Mouse (Mus musculus) MEL-GATA-1-ER (cell line): Measurements from ENCODE around the gene Cys1.

ENCODE experiments used
- DNase-seq: peaks from one replicate; pipeline ENCODE4 v3.0.0-alpha.2; 2012; ENCODE audit warnings: low read depth; ENCODE audit errors: extremely low read depth

The Cys1 gene

GRCm38 (mm10) chr12:24698514-24698913 lies 16.9 kb upstream of the Cys1 start:
- no peak for DNase-seq

GRCm38 (mm10) chr12:24697484-24698204 lies 16.0 kb upstream of the Cys1 start:
- peak; percentile 75 for DNase-seq

- peak; percentile 64 for DNase-seq
Measured at GRCm38 (mm10) chr12:24696500-24697483, 15.2 kb upstream of the Cys1 start.

GRCm38 (mm10) chr12:24690351-24690750 lies 8.7 kb upstream of the Cys1 start:
- DNase-seq = no peak

- no peak for DNase-seq
Measured at GRCm38 (mm10) chr12:24686696-24687346, 5.2 kb upstream of the Cys1 start.

GRCm38 (mm10) chr12:24686038-24686695 lies 4.6 kb upstream of the Cys1 start:
- no peak for DNase-seq

GRCm38 (mm10) chr12:24683461-24683860 lies 1.8 kb upstream of the Cys1 start:
- no peak for DNase-seq

GRCm38 (mm10) chr12:24682563-24682962 lies 950 bp upstream of the Cys1 start:
- no peak for DNase-seq

- no peak for DNase-seq
Measured at GRCm38 (mm10) chr12:24680492-24681285, 924 bp downstream of the Cys1 start.

GRCm38 (mm10) chr12:24680096-24680491 lies 1.5 kb downstream of the Cys1 start:
- DNase-seq = no peak

- DNase-seq = no peak
Measured at GRCm38 (mm10) chr12:24662131-24662530, 19.5 kb downstream of the Cys1 start.

GRCm38 (mm10) chr12:24661100-24661499 lies 20.5 kb downstream of the Cys1 start:
- no peak for DNase-seq

GRCm38 (mm10) chr12:24659923-24660322 lies 21.7 kb downstream of the Cys1 start:
- DNase-seq = no peak

GRCm38 (mm10) chr12:24658998-24659397 lies 22.6 kb downstream of the Cys1 start:
- no peak for DNase-seq

- DNase-seq = no peak
Measured at GRCm38 (mm10) chr12:24656436-24656835, 25.2 kb downstream of the Cys1 start.

GRCm38 (mm10) chr12:24654065-24654862 lies 27.3 kb downstream of the Cys1 start:
- DNase-seq = no peak

GRCm38 (mm10) chr12:24651642-24652342 lies 29.8 kb downstream of the Cys1 start:
- DNase-seq = peak; percentile 87

- peak; percentile 69 for DNase-seq
Measured at GRCm38 (mm10) chr12:24651063-24651557, 30.5 kb downstream of the Cys1 start, which contains the start of gene Klf11. Gene Klf11 (plus strand): TSS chr12:24651274.
